Mouse (Mus musculus) adrenal gland, postnatal 10 days (tissue): ENCODE results near the gene Ifitm10. TPM values are rescaled to one million over a fixed set of nuclear protein-coding genes. Genes with fewer than 3 reads are reported as not detected.
A peak's percentile ranks its signal among the peaks of the same experiment; 100 is the strongest.
"Not testable (repeated sequence)": the region's sequence is repeated elsewhere in the genome, so short reads cannot be mapped to it uniquely, and the experiment has no call there.

Experiments used
- DNase-seq: peaks from one replicate; pipeline ENCODE4 v3.0.0; 2021; ENCODE audit warnings: mixed read lengths
- total RNA-seq, 2 experiments: library from RNA; stranded (reverse); gene quantifications; 2 replicates each; pipeline ENCODE4 v1.2.3; 2021

Gene Ifitm10
- total RNA-seq, 2 experiments from 2014 or later, result 3.5 to 3.6 TPM

- no peak for DNase-seq
Measured at GRCm38 (mm10) chr7:142363107-142363506, 10.4 kb downstream of the Ifitm10 start.

DNA sequence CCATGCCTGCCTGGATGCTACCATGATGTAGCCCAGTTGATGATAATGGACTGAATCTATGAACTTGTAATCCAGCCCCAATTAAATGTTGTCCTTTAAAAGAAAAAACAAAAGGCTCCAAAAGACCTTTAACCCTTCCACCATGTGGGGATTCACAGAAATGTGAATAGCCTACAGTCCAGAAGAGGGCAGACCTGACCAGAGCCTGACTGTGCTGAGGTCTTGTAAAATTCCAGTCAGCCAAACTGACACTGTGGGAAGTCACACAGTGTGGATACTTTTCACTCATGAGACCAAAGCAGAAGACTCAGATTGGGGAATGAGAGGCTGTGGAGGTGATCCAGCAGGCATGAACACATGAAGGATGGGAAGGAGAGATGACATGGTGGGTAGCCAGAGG is 12.8 kb downstream of the Ifitm10 start:
- DNase-seq, result no peak

- DNase-seq, result peak; percentile 18
Measured at GRCm38 (mm10) chr7:142359129-142359528, 14.4 kb downstream of the Ifitm10 start.

GRCm38 (mm10) chr7:142357566-142357965 is 16.0 kb downstream of the Ifitm10 start:
- DNase-seq, result no peak

DNA sequence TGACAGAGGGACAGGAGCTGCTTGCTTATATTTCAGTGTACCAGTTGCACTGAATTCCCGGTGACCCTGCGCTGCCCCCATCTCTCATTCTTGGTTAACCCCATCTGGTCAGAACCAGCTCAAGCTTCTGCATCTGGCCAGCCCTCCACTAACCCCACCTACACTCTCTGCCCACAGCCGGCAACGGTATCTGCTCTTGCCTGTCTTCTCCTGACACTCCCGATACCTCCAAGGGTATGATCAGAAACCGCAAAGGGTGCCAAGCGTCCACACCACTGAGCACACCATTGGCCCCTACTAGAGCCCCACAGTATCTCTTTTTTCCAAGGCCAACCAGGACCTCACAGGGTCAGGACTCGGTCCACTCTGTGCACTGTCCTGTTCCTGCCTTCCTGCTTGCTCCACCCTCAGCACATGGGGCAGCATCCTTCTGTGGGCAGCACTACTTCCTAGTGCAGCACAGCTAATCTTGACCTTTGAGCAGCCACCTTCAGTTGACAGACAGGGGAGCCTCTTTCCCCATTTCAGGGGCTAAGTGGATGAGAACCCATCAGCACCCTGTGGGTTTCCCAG is 18.8 kb downstream of the Ifitm10 start:
- DNase-seq, result no peak

DNA sequence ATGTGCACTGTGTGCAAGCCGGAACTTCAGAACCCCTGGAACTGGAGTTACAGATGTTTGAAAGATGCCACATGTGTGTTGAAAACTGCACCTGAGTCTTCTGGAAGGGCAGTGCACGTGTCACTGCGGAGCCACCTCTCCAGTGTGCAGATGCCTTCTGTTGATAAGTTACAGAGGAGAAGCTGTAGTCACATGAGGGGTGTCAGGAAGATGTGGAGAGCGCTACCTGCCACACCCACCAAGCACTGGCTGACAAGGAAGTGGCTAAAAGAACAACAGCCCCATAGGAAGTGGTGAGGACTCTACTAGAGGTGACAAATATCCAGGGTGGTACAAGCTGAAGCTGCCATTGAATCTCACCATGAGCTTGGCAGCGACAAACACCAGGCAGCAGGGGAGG is 19.7 kb downstream of the Ifitm10 start:
- DNase-seq, result no peak

DNA sequence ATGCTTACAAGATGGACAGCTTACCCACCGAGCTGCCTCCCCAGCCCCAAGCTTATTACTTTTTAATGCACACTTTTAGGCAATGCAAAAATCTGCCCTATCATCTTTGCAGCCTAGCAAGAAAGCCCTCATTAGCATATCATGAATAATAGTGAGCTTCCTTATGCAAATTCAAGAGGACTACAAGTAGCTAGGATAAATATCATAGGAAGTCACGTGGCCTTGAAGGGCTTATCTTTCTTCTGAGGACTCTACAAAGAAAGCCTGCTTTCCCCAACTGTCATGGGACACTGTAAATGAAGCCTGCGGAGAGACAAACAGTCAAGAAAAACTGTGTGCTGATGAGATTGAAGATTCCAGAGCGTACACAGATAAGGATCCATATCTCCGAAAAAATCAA is 22.0 kb downstream of the Ifitm10 start:
- no peak for DNase-seq

GRCm38 (mm10) chr7:142349308-142349961 is 24.1 kb downstream of the Ifitm10 start:
- DNase-seq, result peak; percentile 41

DNA sequence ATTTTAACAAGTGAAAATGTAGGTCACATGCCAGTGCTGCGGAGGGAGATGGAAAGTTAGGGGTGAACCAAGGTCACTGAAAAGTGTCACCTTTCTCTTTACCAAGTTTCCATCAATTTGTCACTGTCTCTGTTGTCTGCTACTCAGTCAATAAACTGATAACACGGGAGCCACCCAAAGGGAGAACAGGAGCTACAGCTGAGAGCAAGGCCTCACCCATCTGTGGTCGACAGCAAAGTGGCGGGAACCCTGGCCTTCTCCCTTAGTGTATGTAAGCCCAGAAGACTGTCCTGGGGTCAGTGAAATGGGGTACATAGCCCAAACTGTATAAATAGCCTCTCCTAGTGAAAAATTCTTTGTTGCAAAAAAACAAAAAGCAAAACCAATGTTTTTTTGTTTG is 26.0 kb downstream of the Ifitm10 start:
- DNase-seq, result no peak

DNA sequence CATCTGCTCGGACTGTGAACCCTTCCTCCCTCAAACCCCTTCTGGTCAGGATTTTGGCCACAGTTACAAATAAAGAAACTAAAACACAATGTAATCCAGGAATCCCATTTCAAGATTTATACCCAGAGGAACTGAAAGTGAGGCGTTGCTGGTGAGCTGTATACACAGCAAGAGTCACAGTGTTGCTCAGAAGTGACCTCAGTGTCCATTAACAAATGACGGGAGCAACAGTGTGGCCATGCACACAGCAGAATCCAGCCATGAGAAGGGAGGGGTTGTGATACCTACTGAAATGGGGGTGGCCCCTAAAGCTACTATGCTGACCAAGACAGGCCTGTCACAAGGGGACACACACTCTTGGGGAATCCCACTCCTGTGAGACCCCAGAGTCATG is 31.3 kb downstream of the Ifitm10 start:
- no peak for DNase-seq

GRCm38 (mm10) chr7:142341564-142342246 is 31.8 kb downstream of the Ifitm10 start:
- no peak for DNase-seq

GRCm38 (mm10) chr7:142340269-142340970 is 33.1 kb downstream of the Ifitm10 start:
- DNase-seq, result no peak

GRCm38 (mm10) chr7:142335151-142335550 is 38.4 kb downstream of the Ifitm10 start:
- DNase-seq, result no peak

- peak; percentile 94 for DNase-seq
Measured at GRCm38 (mm10) chr7:142334246-142334645, 39.3 kb downstream of the Ifitm10 start.

GRCm38 (mm10) chr7:142332741-142333140 is 40.8 kb downstream of the Ifitm10 start:
- not testable (repeated sequence) for DNase-seq

DNA sequence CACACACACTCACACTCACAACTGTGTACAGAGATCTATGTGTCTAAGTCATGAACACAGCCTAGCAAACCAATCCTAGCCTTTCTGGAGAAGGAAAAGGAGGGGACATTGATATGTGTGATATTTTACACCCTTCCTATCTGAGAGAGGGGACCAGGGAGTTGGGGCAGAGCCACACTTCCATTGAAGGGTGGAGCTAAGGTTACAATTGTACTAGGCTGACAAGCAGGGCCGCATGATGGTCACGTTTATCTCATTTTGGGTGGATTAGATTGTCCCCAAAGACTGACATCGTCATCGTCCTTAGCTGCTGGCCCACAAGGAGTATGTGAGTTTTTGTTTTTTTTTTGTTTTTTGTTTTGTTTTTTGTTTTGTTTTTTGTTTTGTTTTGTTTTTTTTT is 42.3 kb downstream of the Ifitm10 start:
- no peak for DNase-seq

- DNase-seq, result peak; percentile 38
Measured at GRCm38 (mm10) chr7:142330271-142330724, 43.3 kb downstream of the Ifitm10 start.

GRCm38 (mm10) chr7:142328507-142328906 is 45.0 kb downstream of the Ifitm10 start:
- DNase-seq, result no peak

DNA sequence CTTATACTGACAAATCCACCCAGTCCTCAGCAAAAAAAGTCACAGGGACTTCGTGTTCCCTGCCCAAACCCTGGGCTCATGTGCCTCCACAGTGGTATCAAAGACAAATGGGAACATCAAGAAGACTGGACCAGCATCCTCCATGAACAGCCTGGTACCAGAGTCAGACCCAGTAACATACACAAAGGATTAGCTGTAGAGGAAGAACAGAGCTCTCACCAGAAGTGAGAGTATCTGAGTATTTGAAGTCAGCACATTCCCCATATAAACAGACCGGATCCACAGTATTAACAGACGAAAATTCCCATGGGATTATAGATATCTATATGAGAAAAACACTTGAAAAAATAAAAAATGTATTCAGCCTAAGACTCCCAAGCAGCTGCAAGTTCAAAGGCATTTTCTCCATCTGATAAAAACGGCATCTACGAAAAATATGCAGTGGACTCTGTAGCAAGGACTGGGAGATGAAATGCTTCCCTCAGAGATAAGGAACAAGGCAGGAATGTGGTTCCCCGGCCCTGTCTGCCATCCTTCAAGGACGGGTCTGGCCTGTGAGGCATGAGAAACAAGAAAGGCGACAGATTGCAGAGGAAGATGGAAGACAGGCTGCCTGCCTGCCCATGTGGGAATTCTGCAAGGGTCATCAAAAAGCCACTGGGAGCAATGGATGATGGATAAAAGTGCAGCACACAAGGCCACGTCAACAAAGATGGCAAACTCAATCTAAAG is 46.7 kb downstream of the Ifitm10 start:
- DNase-seq, result no peak

DNA sequence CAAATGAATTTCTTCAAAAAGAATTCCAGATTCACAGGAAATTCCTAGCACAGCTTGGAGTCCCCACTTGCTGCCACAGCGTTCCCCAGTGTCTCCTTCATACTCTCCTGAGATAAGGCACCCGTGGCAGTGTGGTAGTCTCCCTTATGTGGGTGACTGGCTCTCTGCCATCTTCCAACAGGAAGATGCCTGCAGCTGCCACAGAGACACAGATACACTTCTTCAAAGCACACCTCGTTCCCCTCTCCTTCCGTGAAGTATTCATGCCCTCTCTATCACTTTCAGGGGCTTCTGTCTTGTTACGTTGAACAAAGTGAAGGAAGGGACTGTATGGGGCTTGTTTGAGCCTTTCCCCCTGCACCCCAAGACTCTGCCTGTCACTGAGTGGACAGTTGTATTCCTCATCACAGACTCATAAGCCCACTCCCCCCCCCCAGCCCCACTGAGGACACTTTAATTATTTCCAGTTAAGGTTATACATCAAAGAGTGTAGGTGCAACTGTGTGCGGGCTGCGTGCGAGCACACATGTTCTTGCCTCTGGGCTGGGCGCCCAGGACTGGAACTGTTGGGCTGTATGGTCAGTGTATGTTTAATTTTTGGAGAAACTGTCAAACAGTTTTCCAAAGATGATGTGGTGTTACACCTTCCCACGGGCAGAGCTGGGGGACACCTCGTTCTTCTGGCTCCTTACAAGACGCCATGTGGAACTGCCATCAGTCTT is 50.0 kb downstream of the Ifitm10 start:
- DNase-seq, result no peak

GRCm38 (mm10) chr7:142322641-142323040 is 50.9 kb downstream of the Ifitm10 start:
- no peak for DNase-seq
